Mouse (Mus musculus): ENCODE results near the gene Tenm4. TPM values are rescaled to one million over a fixed set of nuclear protein-coding genes. Genes with fewer than 3 reads are reported as not detected.

The Tenm4 gene
- polyA plus RNA-seq, 1 experiment from 2014 or later = 31.3 TPM

- Histone ChIP-seq H3K9me3 (ENCODE audit: control insufficient read depth, low read length) (no peaks in the 10 kb centered on the region), H3K36me3 (ENCODE audit: control insufficient read depth, insufficient read depth, low read length) (peaks cover 27% of the 10 kb centered on the region), H3K27me3 (replicated peaks; ENCODE audit: control insufficient read depth, insufficient read depth, low read length) (no peaks in the 10 kb centered on the region), H3K9ac (ENCODE audit: low read depth, low read length) (no peak overlapping the region), H3K4me1 (ENCODE audit: control insufficient read depth, insufficient read depth, low read length) (peaks cover 5% of the 10 kb centered on the region; the same call in 1 of the 2 replicates), H3K4me3 (ENCODE audit: low read depth, low read length) (no peak overlapping the region), H3K27ac (replicated peaks; ENCODE audit: low read depth, low read length) (0 out of 2 replicates have a peak overlapping the region, but pooled peaks have one; percentile 59), H3K4me2 (ENCODE audit: low read depth, low read length) (no peak overlapping the region)
- DNase-seq (ENCODE audit: low spot score) (no peak), ATAC-seq (ENCODE audit: low read depth) (no peak)
- 82% methylated on average over 8 of the region's 8 CpGs for WGBS
Measured at GRCm38 (mm10) chr7:96870473-96870872, 699.4 kb downstream of the Tenm4 start.

- H3K4me2 ChIP-seq (ENCODE audit: low read depth, low read length) = no peak overlapping the region
- ATAC-seq (ENCODE audit: low read depth) (no peak), DNase-seq (ENCODE audit: low spot score) (no peak)
- no peak overlapping the region for H3K27ac ChIP-seq (replicated peaks; ENCODE audit: low read depth, low read length)
- no peaks in the 10 kb centered on the region for H3K9me3 ChIP-seq (ENCODE audit: control insufficient read depth, low read length)
- H3K36me3 ChIP-seq (ENCODE audit: control insufficient read depth, insufficient read depth, low read length) = peaks cover 24% of the 10 kb centered on the region
- peaks cover 5% of the 10 kb centered on the region; the same call in 1 of the 2 replicates for H3K4me1 ChIP-seq (ENCODE audit: control insufficient read depth, insufficient read depth, low read length)
- no peak overlapping the region for H3K4me3 ChIP-seq (ENCODE audit: low read depth, low read length)
- H3K9ac ChIP-seq (ENCODE audit: low read depth, low read length) = no peak overlapping the region
- no peaks in the 10 kb centered on the region for H3K27me3 ChIP-seq (replicated peaks; ENCODE audit: control insufficient read depth, insufficient read depth, low read length)
- 74% methylated on average over 4 of the region's 4 CpGs for WGBS
Measured at GRCm38 (mm10) chr7:96871031-96871430, 700.0 kb downstream of the Tenm4 start.

- DNase-seq (ENCODE audit: low spot score) (no peak), ATAC-seq (ENCODE audit: low read depth) (no peak)
- H3K4me2 ChIP-seq (ENCODE audit: low read depth, low read length) = no peak overlapping the region
- H3K9me3 ChIP-seq (ENCODE audit: control insufficient read depth, low read length) = no peaks in the 10 kb centered on the region
- 0 out of 2 replicates have a peak, but pooled peaks cover 7% of the 10 kb centered on the region for H3K4me1 ChIP-seq (ENCODE audit: control insufficient read depth, insufficient read depth, low read length)
- H3K27me3 ChIP-seq (replicated peaks; ENCODE audit: control insufficient read depth, insufficient read depth, low read length) = no peaks in the 10 kb centered on the region
- peaks cover 10% of the 10 kb centered on the region for H3K36me3 ChIP-seq (ENCODE audit: control insufficient read depth, insufficient read depth, low read length)
- 75% methylated on average over 7 of the region's 7 CpGs for WGBS
- H3K27ac ChIP-seq (replicated peaks; ENCODE audit: low read depth, low read length) = no peak overlapping the region
- H3K9ac ChIP-seq (ENCODE audit: low read depth, low read length) = no peak overlapping the region
- no peak overlapping the region for H3K4me3 ChIP-seq (ENCODE audit: low read depth, low read length)
Measured at GRCm38 (mm10) chr7:96878511-96879276, 707.6 kb downstream of the Tenm4 start.

GRCm38 (mm10) chr7:96879593-96879992 lies 708.5 kb downstream of the Tenm4 start:
- H3K9me3 ChIP-seq (ENCODE audit: control insufficient read depth, low read length) = no peaks in the 10 kb centered on the region
- H3K9ac ChIP-seq (ENCODE audit: low read depth, low read length) = no peak overlapping the region
- DNase-seq (ENCODE audit: low spot score) = no peak
- WGBS = 84% methylated on average over 6 of the region's 6 CpGs
- H3K27ac ChIP-seq (replicated peaks; ENCODE audit: low read depth, low read length) = no peak overlapping the region
- peaks cover under 1% of the 10 kb centered on the region; the same call in 1 of the 2 replicates for H3K36me3 ChIP-seq (ENCODE audit: control insufficient read depth, insufficient read depth, low read length)
- H3K4me3 ChIP-seq (ENCODE audit: low read depth, low read length) = no peak overlapping the region
- no peak overlapping the region for H3K4me2 ChIP-seq (ENCODE audit: low read depth, low read length)
- no peak for ATAC-seq (ENCODE audit: low read depth)
- no peaks in the 10 kb centered on the region for H3K27me3 ChIP-seq (replicated peaks; ENCODE audit: control insufficient read depth, insufficient read depth, low read length)
- 0 out of 2 replicates have a peak, but pooled peaks cover 7% of the 10 kb centered on the region for H3K4me1 ChIP-seq (ENCODE audit: control insufficient read depth, insufficient read depth, low read length)

GRCm38 (mm10) chr7:96880221-96880944 lies 709.3 kb downstream of the Tenm4 start:
- H3K4me1 ChIP-seq (ENCODE audit: control insufficient read depth, insufficient read depth, low read length) = 0 out of 2 replicates have a peak, but pooled peaks cover 7% of the 10 kb centered on the region
- WGBS = 80% methylated on average over 6 of the region's 6 CpGs

GRCm38 (mm10) chr7:96883297-96883696 lies 712.3 kb downstream of the Tenm4 start:
- H3K4me2 ChIP-seq (ENCODE audit: low read depth, low read length) = no peak overlapping the region
- H3K4me1 ChIP-seq (ENCODE audit: control insufficient read depth, insufficient read depth, low read length) = 0 out of 2 replicates have a peak, but pooled peaks cover 7% of the 10 kb centered on the region
- no peak overlapping the region for H3K9ac ChIP-seq (ENCODE audit: low read depth, low read length)
- no peak overlapping the region for H3K4me3 ChIP-seq (ENCODE audit: low read depth, low read length)
- no peak overlapping the region for H3K27ac ChIP-seq (replicated peaks; ENCODE audit: low read depth, low read length)
- ATAC-seq (ENCODE audit: low read depth) (no peak), DNase-seq (ENCODE audit: low spot score) (no peak)
- no peaks in the 10 kb centered on the region for H3K27me3 ChIP-seq (replicated peaks; ENCODE audit: control insufficient read depth, insufficient read depth, low read length)
- H3K9me3 ChIP-seq (ENCODE audit: control insufficient read depth, low read length) = no peaks in the 10 kb centered on the region
- H3K36me3 ChIP-seq (ENCODE audit: control insufficient read depth, insufficient read depth, low read length) = peaks cover 4% of the 10 kb centered on the region; the same call in 1 of the 2 replicates
- WGBS = 92% methylated on average over 3 of the region's 3 CpGs

More at GRCm38 (mm10) chr7:96880221-96880944, 709.3 kb downstream of the Tenm4 start:
- ATAC-seq (ENCODE audit: low read depth) (no peak), DNase-seq (ENCODE audit: low spot score) (no peak)
- no peak overlapping the region for H3K9ac ChIP-seq (ENCODE audit: low read depth, low read length)
- no peak overlapping the region for H3K4me2 ChIP-seq (ENCODE audit: low read depth, low read length)
- no peak overlapping the region for H3K4me3 ChIP-seq (ENCODE audit: low read depth, low read length)
- no peaks in the 10 kb centered on the region for H3K9me3 ChIP-seq (ENCODE audit: control insufficient read depth, low read length)
- H3K27me3 ChIP-seq (replicated peaks; ENCODE audit: control insufficient read depth, insufficient read depth, low read length) = no peaks in the 10 kb centered on the region
- H3K36me3 ChIP-seq (ENCODE audit: control insufficient read depth, insufficient read depth, low read length) = peaks cover 3% of the 10 kb centered on the region; the same call in 1 of the 2 replicates
- H3K27ac ChIP-seq (replicated peaks; ENCODE audit: low read depth, low read length) = no peak overlapping the region

- Histone ChIP-seq H3K4me1 (ENCODE audit: control insufficient read depth, insufficient read depth, low read length) (peaks cover 9% of the 10 kb centered on the region; the same call in 1 of the 2 replicates), H3K27me3 (replicated peaks; ENCODE audit: control insufficient read depth, insufficient read depth, low read length) (no peaks in the 10 kb centered on the region), H3K36me3 (ENCODE audit: control insufficient read depth, insufficient read depth, low read length) (peaks cover 4% of the 10 kb centered on the region; the same call in 1 of the 2 replicates), H3K4me2 (ENCODE audit: low read depth, low read length) (no peak overlapping the region), H3K4me3 (ENCODE audit: low read depth, low read length) (no peak overlapping the region), H3K9me3 (ENCODE audit: control insufficient read depth, low read length) (no peaks in the 10 kb centered on the region), H3K9ac (ENCODE audit: low read depth, low read length) (no peak overlapping the region), H3K27ac (replicated peaks; ENCODE audit: low read depth, low read length) (no peak overlapping the region)
- ATAC-seq (ENCODE audit: low read depth) = no peak
- 70% methylated on average over 18 of the region's 18 CpGs for WGBS
- no peak for DNase-seq (ENCODE audit: low spot score)
Measured at GRCm38 (mm10) chr7:96887088-96887654, 716.1 kb downstream of the Tenm4 start.
